Mouse (Mus musculus): ENCODE results near the gene Ube2dnl2. TPM values are rescaled to one million over a fixed set of nuclear protein-coding genes. Genes with fewer than 3 reads are reported as not detected.

Ube2dnl2 gene
- total and polyA plus RNA-seq, 3 experiments, result not detected

- TF ChIP-seq CTCF (IDR thresholded peaks at IDR 0.05 in 2 of 3, conservative IDR thresholded peaks at IDR 0.05 in 1 of 3; ENCODE audit: control insufficient read depth in 1 of 3, insufficient read depth in 1 of 3, low read depth in 2 of 3, low read length in 3 of 3, poor library complexity in 1 of 3, severe bottlenecking in 1 of 3), result no peak
- no peak for TF ChIP-seq BHLHE40 (IDR thresholded peaks at IDR 0.05; ENCODE audit: borderline replicate concordance, low read depth, low read length)
- H3K36me3 ChIP-seq (ENCODE audit: control insufficient read depth in 1 of 2, insufficient read depth in 2 of 2, low read length in 2 of 2), result no peaks in the 10 kb centered on the region
- H3K27me3 ChIP-seq (ENCODE audit: control insufficient read depth in 1 of 2, insufficient read depth in 2 of 2, low read length in 2 of 2), result no peaks in the 10 kb centered on the region
- DNase-seq (ENCODE audit: low read depth, low spot score), result no peak
- no peak overlapping the region for H3K27ac ChIP-seq (ENCODE audit: control insufficient read depth, low read depth, low read length)
- no peaks in the 10 kb centered on the region for H3K79me2 ChIP-seq (ENCODE audit: control insufficient read depth, insufficient read depth, low read length, poor library complexity)
- no peak overlapping the region for H3K9ac ChIP-seq (ENCODE audit: control insufficient read depth, low read depth, low read length, poor library complexity, severe bottlenecking)
- no peak overlapping the region for H3K4me3 ChIP-seq (ENCODE audit: control insufficient read depth in 1 of 2, insufficient read depth in 1 of 2, low read depth in 2 of 2, low read length in 2 of 2)
- H3K9me3 ChIP-seq (replicated peaks; ENCODE audit: insufficient read depth, low read length), result no peaks in the 10 kb centered on the region
- peaks cover 0 to 3% of the 10 kb centered on the region in 2 experiments; a peak in 2 of 4 replicates for H3K4me1 ChIP-seq (ENCODE audit: control insufficient read depth in 1 of 2, insufficient read depth in 2 of 2, low read length in 2 of 2)
Observed at GRCm38 (mm10) chrX:114897506-114897905, 9.9 kb upstream of the Ube2dnl2 start.

- Histone ChIP-seq H3K4me3 (ENCODE audit: control insufficient read depth in 1 of 2, insufficient read depth in 1 of 2, low read depth in 2 of 2, low read length in 2 of 2) (no peak overlapping the region), H3K4me1 (ENCODE audit: control insufficient read depth in 1 of 2, insufficient read depth in 2 of 2, low read length in 2 of 2) (no peaks in the 10 kb centered on the region), H3K36me3 (ENCODE audit: control insufficient read depth in 1 of 2, insufficient read depth in 2 of 2, low read length in 2 of 2) (no peaks in the 10 kb centered on the region), H3K79me2 (ENCODE audit: control insufficient read depth, insufficient read depth, low read length, poor library complexity) (no peaks in the 10 kb centered on the region), H3K27ac (ENCODE audit: control insufficient read depth, low read depth, low read length) (no peak overlapping the region), H3K9me3 (replicated peaks; ENCODE audit: insufficient read depth, low read length) (no peaks in the 10 kb centered on the region), H3K27me3 (ENCODE audit: control insufficient read depth in 1 of 2, insufficient read depth in 2 of 2, low read length in 2 of 2) (no peaks in the 10 kb centered on the region), H3K9ac (ENCODE audit: control insufficient read depth, low read depth, low read length, poor library complexity, severe bottlenecking) (no peak overlapping the region)
- DNase-seq (ENCODE audit: low read depth, low spot score), result no peak
- TF ChIP-seq CTCF (IDR thresholded peaks at IDR 0.05 in 2 of 3, conservative IDR thresholded peaks at IDR 0.05 in 1 of 3; ENCODE audit: control insufficient read depth in 1 of 3, insufficient read depth in 1 of 3, low read depth in 2 of 3, low read length in 3 of 3, poor library complexity in 1 of 3, severe bottlenecking in 1 of 3) (no peak), JUND (IDR thresholded peaks at IDR 0.05; ENCODE audit: low read depth, low read length) (no peak), POLR2A (IDR thresholded peaks at IDR 0.05; ENCODE audit: control insufficient read depth in 1 of 2, insufficient read depth in 1 of 2, low read depth in 1 of 2, low read length in 2 of 2, poor library complexity in 1 of 2) (no peak), GABPA (IDR thresholded peaks at IDR 0.05; ENCODE audit: low read depth, low read length) (no peak), BHLHE40 (IDR thresholded peaks at IDR 0.05; ENCODE audit: borderline replicate concordance, low read depth, low read length) (no peak), ZNF384 (IDR thresholded peaks at IDR 0.05; ENCODE audit: low read depth, low read length) (no peak), EP300 (IDR thresholded peaks at IDR 0.05; ENCODE audit: low read depth in 1 of 2, low read length in 2 of 2) (no peak), ZKSCAN1 (IDR thresholded peaks at IDR 0.05; ENCODE audit: low read depth, low read length) (no peak), E2F4 (IDR thresholded peaks at IDR 0.05; ENCODE audit: borderline replicate concordance, low read depth, low read length) (no peak), UBTF (IDR thresholded peaks at IDR 0.05; ENCODE audit: borderline replicate concordance, insufficient read depth, low read depth, low read length) (no peak), USF2 (IDR thresholded peaks at IDR 0.05; ENCODE audit: borderline replicate concordance in 1 of 2, insufficient read depth in 1 of 2, low read depth in 1 of 2, low read length in 2 of 2) (no peak), ETS1 (IDR thresholded peaks at IDR 0.05; ENCODE audit: low read depth, low read length) (no peak), MAFK (IDR thresholded peaks at IDR 0.05; ENCODE audit: borderline replicate concordance, low read depth, low read length) (no peak)
Observed at GRCm38 (mm10) chrX:114903391-114903790, 4.0 kb upstream of the Ube2dnl2 start.

GRCm38 (mm10) chrX:114904712-114905111 lies 2.7 kb upstream of the Ube2dnl2 start, which contains the start of gene Ube2dnl1:
Gene Ube2dnl1, plus strand, starts transcription at chrX:114905012.
- H3K4me1 ChIP-seq (ENCODE audit: control insufficient read depth in 1 of 2, insufficient read depth in 2 of 2, low read length in 2 of 2), result no peaks in the 10 kb centered on the region
- TF ChIP-seq MAZ (IDR thresholded peaks at IDR 0.05; ENCODE audit: low read depth, low read length) (no peak), SIN3A (IDR thresholded peaks at IDR 0.05; ENCODE audit: low read length) (no peak), NRF1 (IDR thresholded peaks at IDR 0.05; ENCODE audit: insufficient read depth, low read depth, low read length, poor library complexity, severe bottlenecking) (no peak), ELF1 (IDR thresholded peaks at IDR 0.05; ENCODE audit: low read depth, low read length) (no peak), CHD1 (IDR thresholded peaks at IDR 0.05; ENCODE audit: low read depth, low read length) (no peak), UBTF (IDR thresholded peaks at IDR 0.05; ENCODE audit: borderline replicate concordance, insufficient read depth, low read depth, low read length) (no peak), ETS1 (IDR thresholded peaks at IDR 0.05; ENCODE audit: low read depth, low read length) (no peak)
- H3K36me3 ChIP-seq (ENCODE audit: control insufficient read depth in 1 of 2, insufficient read depth in 2 of 2, low read length in 2 of 2), result no peaks in the 10 kb centered on the region
- DNase-seq (ENCODE audit: low read depth, low spot score), result no peak
- no peaks in the 10 kb centered on the region for H3K9me3 ChIP-seq (replicated peaks; ENCODE audit: insufficient read depth, low read length)
- H3K4me3 ChIP-seq (ENCODE audit: control insufficient read depth in 1 of 2, insufficient read depth in 1 of 2, low read depth in 2 of 2, low read length in 2 of 2), result no peak within 1 kb of the TSS
- no peak within 1 kb of the TSS for H3K27ac ChIP-seq (ENCODE audit: control insufficient read depth, low read depth, low read length)
- no peaks in the 10 kb centered on the region for H3K79me2 ChIP-seq (ENCODE audit: control insufficient read depth, insufficient read depth, low read length, poor library complexity)
- H3K9ac ChIP-seq (ENCODE audit: control insufficient read depth, low read depth, low read length, poor library complexity, severe bottlenecking), result no peak within 1 kb of the TSS
- no peaks in the 10 kb centered on the region for H3K27me3 ChIP-seq (ENCODE audit: control insufficient read depth in 1 of 2, insufficient read depth in 2 of 2, low read length in 2 of 2)
